Comparison of ENCODE assay signal across 8 mouse cellular contexts in genomic region chr7:98171141-98172073, GRCm38 (mm10). TPM values are rescaled to one million over a fixed set of nuclear protein-coding genes. Genes with fewer than 3 reads are reported as not detected.
DNase-seq lines count a peak whose midpoint lies in the region; ATAC-seq and TF ChIP-seq lines count a peak whose summit lies in the region.

No protein-coding gene starts in this region.

- TF ChIP-seq CTCF in small intestine, adult 2 months (IDR thresholded peaks at IDR 0.05; ENCODE audit: extremely low read depth, insufficient read length, insufficient replicate concordance, low read depth, low read length): no peak

- intact Hi-C loops in heart, postnatal 25 days (cut with DNase I): no loop called here

- no peaks in the 10 kb centered on the region for H3K36me3 ChIP-seq in embryonic facial prominence, embryonic 15.5 days
- H3K36me3 ChIP-seq in liver, embryonic 15.5 days (replicated peaks): 0 out of 2 replicates have a peak, but pooled peaks cover 5% of the 10 kb centered on the region
- H3K36me3 ChIP-seq in small intestine, adult 2 months (ENCODE audit: control insufficient read depth, insufficient read depth, low read length): no peaks in the 10 kb centered on the region

- no peaks in the 10 kb centered on the region for H3K9me3 ChIP-seq in embryonic facial prominence, embryonic 15.5 days (replicated peaks)
- no peaks in the 10 kb centered on the region for H3K9me3 ChIP-seq in liver, embryonic 15.5 days (replicated peaks)

- peaks cover 20% of the 10 kb centered on the region for H3K4me1 ChIP-seq in embryonic facial prominence, embryonic 15.5 days
- peaks cover 85% of the 10 kb centered on the region for H3K4me1 ChIP-seq in liver, embryonic 15.5 days (replicated peaks)
- H3K4me1 ChIP-seq in small intestine, adult 2 months (ENCODE audit: control insufficient read depth, insufficient read depth, insufficient read length, low read length): peaks cover 27% of the 10 kb centered on the region

- 46% methylated on average over 6 of the region's 6 CpGs for WGBS in embryonic facial prominence, embryonic 15.5 days
- 25% methylated on average over 6 of the region's 6 CpGs for WGBS in liver, embryonic 15.5 days (ENCODE audit: insufficient replicate concordance)
- 39% methylated on average over 6 of the region's 6 CpGs for WGBS in small intestine, adult 2 months

- H3K9ac ChIP-seq in embryonic facial prominence, embryonic 15.5 days: no peak overlapping the region
- peak overlapping the region; percentile 62 for H3K9ac ChIP-seq in liver, embryonic 15.5 days

- no peak for TF ChIP-seq POLR2A in small intestine, adult 2 months (IDR thresholded peaks at IDR 0.05; ENCODE audit: low read depth, low read length)

- DNase-seq in testis, postnatal 10 days (ENCODE audit: low spot score): peak; percentile 37
- no peak for DNase-seq in testis, postnatal 14 days (ENCODE audit: low spot score)
- DNase-seq in heart, postnatal 25 days (ENCODE audit: low spot score): peak; percentile 77
- no peak for DNase-seq in adrenal gland, adult 8-10 months
- DNase-seq in cerebellum, adult 11-12 months: no peak

- no peaks in the 10 kb centered on the region for H3K27me3 ChIP-seq in embryonic facial prominence, embryonic 15.5 days
- H3K27me3 ChIP-seq in liver, embryonic 15.5 days: no peaks in the 10 kb centered on the region
- H3K27me3 ChIP-seq in small intestine, adult 2 months (ENCODE audit: control insufficient read depth, insufficient read depth, low read length): no peaks in the 10 kb centered on the region

- H3K4me3 ChIP-seq in embryonic facial prominence, embryonic 15.5 days (replicated peaks): no peak overlapping the region
- peak overlapping the region; percentile 42 for H3K4me3 ChIP-seq in liver, embryonic 15.5 days (replicated peaks)
- no peak overlapping the region for H3K4me3 ChIP-seq in small intestine, adult 2 months (ENCODE audit: low read depth, low read length)

- peak overlapping the region; percentile 78 for H3K27ac ChIP-seq in embryonic facial prominence, embryonic 15.5 days (replicated peaks)
- peak overlapping the region; percentile 97 for H3K27ac ChIP-seq in liver, embryonic 15.5 days (replicated peaks)
- H3K27ac ChIP-seq in small intestine, adult 2 months (ENCODE audit: insufficient read depth, low read depth, low read length): 0 out of 2 replicates have a peak overlapping the region, but pooled peaks have one; percentile 10

- ATAC-seq in embryonic facial prominence, embryonic 15.5 days (ENCODE audit: insufficient number of reproducible peaks, low FRiP score, low TSS enrichment, low read depth): peak; percentile 71
- ATAC-seq in liver, embryonic 15.5 days (ENCODE audit: insufficient read depth): peak; percentile 85

- H3K4me2 ChIP-seq in embryonic facial prominence, embryonic 15.5 days (replicated peaks): no peak overlapping the region
- H3K4me2 ChIP-seq in liver, embryonic 15.5 days: peak overlapping the region; percentile 73

RNA-seq across cellular contexts. Expression of gene Capn5, which starts 6.7 kb away (rescaled TPM):
- 9.2 and 11.2 TPM in 2 replicates for polyA plus RNA-seq in embryonic facial prominence, embryonic 15.5 days (2015; fragmentation: Nextera tagmentation; extraction: Ambion mirVana)
- total RNA-seq in heart, postnatal 25 days (2021): 1 to 10 TPM; 1.9 to 2.0 TPM
- polyA plus RNA-seq in liver, embryonic 15.5 days (2015; fragmentation: Nextera tagmentation; extraction: Ambion mirVana): 14.3 and 15.5 TPM in 2 replicates
- 15.6 and 17.2 TPM in 2 replicates for polyA plus RNA-seq in small intestine, adult 2 months (2012; rRNA removed)
- 10 to 100 TPM in 2 of 4 experiments, 1 to 10 TPM in 2; 6.8 to 11.1 (median 9.8) TPM for total RNA-seq in adrenal gland, adult 8-10 months (2022)

RNA-seq across cellular contexts. Expression of gene Omp, which starts 26.1 kb away (rescaled TPM):
- polyA plus RNA-seq in embryonic facial prominence, embryonic 15.5 days (2015; fragmentation: Nextera tagmentation; extraction: Ambion mirVana): 7.3 and 10.7 TPM in 2 replicates
- under 1 TPM in 1 of 2 experiments, not detected in 1; 0.11 TPM for total RNA-seq in heart, postnatal 25 days (2021)
- 0.54 and 0.78 TPM in 2 replicates for polyA plus RNA-seq in liver, embryonic 15.5 days (2015; fragmentation: Nextera tagmentation; extraction: Ambion mirVana)
- polyA plus RNA-seq in small intestine, adult 2 months (2012; rRNA removed): 0.65 and 1.4 TPM in 2 replicates
- 1 to 10 TPM in 2 of 4 experiments, under 1 TPM in 2; 0.40 to 1.4 (median 0.94) TPM for total RNA-seq in adrenal gland, adult 8-10 months (2022)

RNA-seq across cellular contexts. Expression of gene B3gnt6, which starts 27.9 kb away (rescaled TPM):
- not detected in 2 replicates for polyA plus RNA-seq in embryonic facial prominence, embryonic 15.5 days (2015; fragmentation: Nextera tagmentation; extraction: Ambion mirVana)
- not detected for total RNA-seq in heart, postnatal 25 days (2021)
- polyA plus RNA-seq in liver, embryonic 15.5 days (2015; fragmentation: Nextera tagmentation; extraction: Ambion mirVana): 0.08 TPM in 1 of 2 replicates, not detected in the other
- polyA plus RNA-seq in small intestine, adult 2 months (2012; rRNA removed): 1.4 and 5.1 TPM in 2 replicates
- 10 to 100 TPM in 1 of 4 experiments, 1 to 10 TPM in 1, under 1 TPM in 1, not detected in 1; 0.37 to 12.5 (median 6.0) TPM for total RNA-seq in adrenal gland, adult 8-10 months (2022)

RNA-seq across cellular contexts. Expression of gene Myo7a, which starts 52.1 kb away (rescaled TPM):
- polyA plus RNA-seq in embryonic facial prominence, embryonic 15.5 days (2015; fragmentation: Nextera tagmentation; extraction: Ambion mirVana): 7.2 and 9.8 TPM in 2 replicates
- 1 to 10 TPM; 4.2 to 5.4 TPM for total RNA-seq in heart, postnatal 25 days (2021)
- 8.8 and 9.8 TPM in 2 replicates for polyA plus RNA-seq in liver, embryonic 15.5 days (2015; fragmentation: Nextera tagmentation; extraction: Ambion mirVana)
- polyA plus RNA-seq in small intestine, adult 2 months (2012; rRNA removed): 26.9 and 51.7 TPM in 2 replicates
- total RNA-seq in adrenal gland, adult 8-10 months (2022): 100 to 1,000 TPM; 160 to 412 (median 278) TPM

Comparison
In these comparisons a context has a peak if more than half of its experiments do, and no peak if none do; other contexts are left out.
1. DNase-seq: peak in testis, postnatal 10 days (single experiment) and heart, postnatal 25 days (single experiment); none in testis, postnatal 14 days (single experiment), adrenal gland, adult 8-10 months (single experiment) and cerebellum, adult 11-12 months (single experiment).
2. H3K27ac ChIP-seq: peak in every context shown above with its lines; median percentile 97 in liver, embryonic 15.5 days; 78 in embryonic facial prominence, embryonic 15.5 days; 10 in small intestine, adult 2 months.